Mouse (Mus musculus) liver, postnatal 0 days (tissue): ENCODE measurements around the gene Csrp1. TPM values are rescaled to one million over a fixed set of nuclear protein-coding genes. Genes with fewer than 3 reads are reported as not detected.
A peak's percentile ranks its signal among the peaks of the same experiment; 100 is the strongest.

ENCODE experiments used
- ATAC-seq: fragments of 200-750 bp; cut with Nextera tagmentation; 2 replicates; pipeline ENCODE4 v1.8.0; 2017; ENCODE audit warnings: mild to moderate bottlenecking, moderate library complexity
- DNase-seq: peaks from one replicate; pipeline ENCODE4 v3.0.0-alpha.2; 2016
- H3K27ac ChIP-seq: fragments of 300-500 bp; sonication (generic); 2 replicates; pipeline ENCODE4 v1.5.1; 2014; ENCODE audit warnings: antibody characterized with exemption, moderate library complexity, mild to moderate bottlenecking, low read depth
- H3K27me3 ChIP-seq: fragments of 300-500 bp; sonication (generic); 2 replicates; pipeline ENCODE4 v1.6.1; 2014; ENCODE audit warnings: low read length, control low read depth, mixed read lengths; ENCODE audit not compliant: insufficient read depth
- H3K36me3 ChIP-seq: fragments of 300-500 bp; sonication (generic); replicated peaks from 2 replicates; pipeline ENCODE4 v1.6.1; 2014; ENCODE audit warnings: mild to moderate bottlenecking, control low read depth, low read length, moderate library complexity, mixed read lengths; ENCODE audit not compliant: insufficient read depth
- H3K4me1 ChIP-seq: fragments of 300-500 bp; sonication (generic); 2 replicates; pipeline ENCODE4 v1.6.1; 2014; ENCODE audit warnings: antibody characterized with exemption, mild to moderate bottlenecking, control low read depth; ENCODE audit not compliant: insufficient read depth
- H3K4me2 ChIP-seq: fragments of 300-500 bp; sonication (generic); 2 replicates; pipeline ENCODE4 v1.6.1; 2014; ENCODE audit warnings: low read depth, mild to moderate bottlenecking, low read length, moderate library complexity, mixed read lengths
- H3K4me3 ChIP-seq: fragments of 300-500 bp; sonication (generic); 2 replicates; pipeline ENCODE4 v1.5.1; 2014; ENCODE audit warnings: low read depth, low read length
- H3K9ac ChIP-seq: fragments of 300-500 bp; sonication (generic); replicated peaks from 2 replicates; pipeline ENCODE4 v1.6.1; 2014; ENCODE audit warnings: mild to moderate bottlenecking, moderate library complexity
- H3K9me3 ChIP-seq: fragments of 300-500 bp; sonication (generic); 2 replicates; pipeline ENCODE4 v1.6.1; 2016; ENCODE audit warnings: mild to moderate bottlenecking, control low read depth, low read length, mixed read lengths
- CTCF ChIP-seq: sonication (generic); IDR thresholded peaks from 2 replicates; pipeline ENCODE4 v1.5.1; 2016; ENCODE audit warnings: antibody characterized with exemption, low read depth
- EP300 ChIP-seq: IDR thresholded peaks from 2 replicates; pipeline ENCODE4 v1.6.1; 2016; ENCODE audit warnings: antibody characterized with exemption, low read depth, mild to moderate bottlenecking
- WGBS: fragments of 180-500 bp; shearing (Covaris S2); extraction: QIAGEN DNeasy Blood & Tissue Kit; methylation state at CpG from one replicate; pipeline ENCODE4 v1.1.7; 2014; ENCODE audit not compliant: insufficient replicate concordance; 5-methylcytosine and 5-hydroxymethylcytosine counted together
- polyA plus RNA-seq: library from polyadenylated mRNA; unstranded; fragments of >200 nt; fragmentation: Nextera tagmentation; extraction: Ambion mirVana; gene quantifications from 2 replicates; pipeline ENCODE4 v1.2.1, GENCODE M21; 2015

The Csrp1 gene
- polyA plus RNA-seq, 1 experiment from 2014 or later: 23.5 TPM

DNA sequence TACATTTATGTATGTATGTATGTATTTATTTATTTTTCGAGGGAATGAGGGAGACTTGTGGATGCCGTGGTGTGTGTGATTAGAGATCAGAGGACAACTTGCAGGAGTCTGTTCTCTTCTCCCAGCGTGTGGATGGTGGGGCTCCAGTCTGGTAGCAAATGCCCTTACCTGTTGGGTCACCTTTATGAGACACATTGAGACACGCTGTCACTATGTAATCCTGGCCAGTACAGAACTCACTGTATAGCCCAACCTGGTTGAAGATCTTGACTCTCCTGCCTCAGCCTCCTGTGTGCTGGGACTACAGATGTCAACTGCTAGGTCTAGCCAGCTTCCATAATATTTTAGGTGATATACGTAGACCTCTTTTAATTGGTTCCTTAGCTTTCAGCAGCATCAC is 41.9 kb downstream of the Csrp1 start:
- no peak for TF ChIP-seq CTCF
- no peak for TF ChIP-seq EP300
- Histone ChIP-seq H3K9ac (no peak overlapping the region), H3K36me3 (no peaks in the 10 kb centered on the region), H3K27me3 (peaks cover 21% of the 10 kb centered on the region), H3K9me3 (no peaks in the 10 kb centered on the region), H3K4me1 (peaks cover 12% of the 10 kb centered on the region), H3K27ac (no peak overlapping the region), H3K4me2 (no peak overlapping the region), H3K4me3 (no peak overlapping the region)
- WGBS: 73% methylated on average over 5 of the region's 5 CpGs
- DNase-seq: no peak
- no peak for ATAC-seq

DNA sequence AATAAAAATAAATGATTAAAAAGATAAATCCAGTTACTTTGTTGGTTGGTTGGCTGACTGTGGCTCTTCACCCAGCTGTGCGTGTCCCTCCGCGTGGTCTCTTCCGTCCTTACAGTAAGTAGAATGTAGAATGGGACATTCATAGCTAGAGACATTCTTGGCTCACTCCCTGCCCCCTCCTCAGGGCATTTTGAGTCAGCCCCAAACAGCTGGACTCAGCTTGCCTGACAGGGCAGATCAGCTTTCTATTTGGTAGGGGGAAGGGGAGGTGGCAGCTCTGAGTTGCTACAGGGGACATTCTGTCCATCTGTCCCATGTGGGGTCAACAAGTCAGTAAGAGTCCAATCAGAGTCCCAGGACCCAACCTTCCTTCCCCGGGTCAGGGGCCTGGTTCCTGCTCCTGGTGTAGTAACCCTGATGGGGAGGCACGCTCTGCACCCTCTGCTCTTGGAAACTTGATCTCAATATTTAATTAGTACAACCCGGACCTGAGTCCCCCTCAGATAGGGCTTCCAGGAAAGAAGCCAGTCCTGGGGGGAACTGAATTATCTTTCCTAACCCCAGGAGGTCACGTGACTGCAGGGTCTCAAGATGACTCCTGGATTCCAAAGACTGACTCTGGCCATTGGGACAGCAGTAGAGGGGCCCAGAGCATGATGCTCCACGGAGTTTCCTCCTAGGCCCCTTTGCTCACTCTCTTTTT is 43.8 kb downstream of the Csrp1 start:
- ATAC-seq: no peak
- no peak overlapping the region for H3K9ac ChIP-seq
- no peak overlapping the region for H3K27ac ChIP-seq
- 69% methylated on average over 9 of the region's 9 CpGs for WGBS
- no peak overlapping the region for H3K4me3 ChIP-seq
- peaks cover 14% of the 10 kb centered on the region for H3K4me1 ChIP-seq
- no peaks in the 10 kb centered on the region for H3K36me3 ChIP-seq
- DNase-seq: no peak
- no peaks in the 10 kb centered on the region for H3K9me3 ChIP-seq
- H3K27me3 ChIP-seq: peaks cover 31% of the 10 kb centered on the region
- no peak overlapping the region for H3K4me2 ChIP-seq
- no peak for TF ChIP-seq EP300
- no peak for TF ChIP-seq CTCF

GRCm38 (mm10) chr1:135764206-135764528 is 44.3 kb downstream of the Csrp1 start:
- no peak overlapping the region for H3K9ac ChIP-seq
- TF ChIP-seq EP300 (no peak), CTCF (no peak)
- H3K4me1 ChIP-seq: peaks cover 14% of the 10 kb centered on the region
- no peaks in the 10 kb centered on the region for H3K9me3 ChIP-seq
- DNase-seq (no peak), ATAC-seq (no peak)
- peaks cover 31% of the 10 kb centered on the region for H3K27me3 ChIP-seq
- H3K36me3 ChIP-seq: no peaks in the 10 kb centered on the region
- H3K4me2 ChIP-seq: no peak overlapping the region
- WGBS: 56% methylated on average over 2 of the region's 2 CpGs
- H3K4me3 ChIP-seq: no peak overlapping the region
- H3K27ac ChIP-seq: no peak overlapping the region; the same call in 1 of the 2 replicates

DNA sequence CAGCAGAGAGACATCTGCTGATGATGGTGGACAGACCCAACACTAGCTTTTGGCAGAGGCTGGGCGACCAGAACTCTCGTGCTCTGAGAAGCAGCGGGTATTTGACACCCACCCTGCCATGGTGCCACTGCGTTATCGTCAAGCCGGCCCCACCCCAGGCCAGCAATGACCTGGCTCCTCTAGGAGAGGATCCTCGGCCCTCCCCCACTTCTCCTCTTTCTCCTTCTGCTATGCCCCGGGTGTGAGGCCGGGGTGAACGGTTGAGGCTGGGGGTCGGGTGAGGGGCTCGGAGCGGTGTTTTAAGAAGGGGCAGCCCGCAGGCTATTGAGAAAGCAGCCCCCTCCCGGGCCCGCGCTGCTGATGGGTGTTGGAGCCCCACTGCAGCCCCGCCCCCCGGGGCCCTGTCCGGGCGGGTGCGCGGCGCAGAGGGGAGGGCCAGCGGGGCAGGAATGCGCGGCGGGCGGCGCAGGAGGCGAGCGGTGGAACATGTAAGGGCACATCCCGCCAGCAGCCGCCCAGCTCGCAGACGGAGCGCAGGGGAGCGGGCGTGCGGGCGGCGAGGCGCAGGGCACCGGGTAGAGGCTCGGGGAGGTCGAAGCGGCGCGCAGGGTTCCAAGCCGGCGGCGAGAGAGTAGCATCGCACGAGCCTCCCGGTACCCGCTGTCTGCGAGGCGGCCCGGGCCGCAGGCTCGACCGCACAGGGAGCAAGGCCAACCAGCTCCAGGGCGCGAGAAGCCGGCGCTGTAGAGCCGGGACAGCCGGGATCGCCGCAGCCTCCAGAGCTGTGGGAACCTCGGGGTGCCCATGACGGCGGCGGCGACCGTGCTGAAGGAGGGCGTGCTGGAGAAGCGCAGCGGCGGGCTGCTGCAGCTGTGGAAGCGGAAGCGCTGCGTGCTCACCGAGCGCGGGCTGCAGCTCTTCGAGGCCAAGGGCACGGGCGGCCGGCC is 46.1 kb downstream of the Csrp1 start, which contains the start of gene Phlda3:
Gene Phlda3 (plus strand): TSS at position 475 of the 947 bp plus-strand sequence.
- no peak for TF ChIP-seq CTCF
- no peak for TF ChIP-seq EP300
- Histone ChIP-seq H3K36me3 (no peaks in the 10 kb centered on the region), H3K27me3 (peaks cover 31% of the 10 kb centered on the region), H3K4me3 (peak within 1 kb of the TSS; percentile 55), H3K4me1 (peaks cover 14% of the 10 kb centered on the region), H3K9me3 (no peaks in the 10 kb centered on the region), H3K27ac (peak within 1 kb of the TSS; percentile 18; the same call in 1 of the 2 replicates), H3K9ac (peak within 1 kb of the TSS; percentile 58), H3K4me2 (peak within 1 kb of the TSS; percentile 90)
- ATAC-seq (peak; percentile 79), DNase-seq (peak; percentile 66)
- 1% methylated on average over 82 of the region's 90 CpGs for WGBS

- peak overlapping the region; percentile 18; the same call in 1 of the 2 replicates for H3K27ac ChIP-seq
- 33% methylated on average over 30 of the region's 30 CpGs for WGBS
- peaks cover 31% of the 10 kb centered on the region for H3K27me3 ChIP-seq
- DNase-seq: no peak
- H3K9me3 ChIP-seq: no peaks in the 10 kb centered on the region
- peak overlapping the region; percentile 90 for H3K4me2 ChIP-seq
- peak overlapping the region; percentile 55 for H3K4me3 ChIP-seq
- H3K36me3 ChIP-seq: no peaks in the 10 kb centered on the region
- TF ChIP-seq CTCF (no peak), EP300 (no peak)
- no peak for ATAC-seq
- H3K4me1 ChIP-seq: peaks cover 14% of the 10 kb centered on the region
- peak overlapping the region; percentile 58 for H3K9ac ChIP-seq
Observed at GRCm38 (mm10) chr1:135766592-135767306, 46.9 kb downstream of the Csrp1 start.
